Mouse (Mus musculus): ENCODE measurements around the gene Slc24a3. TPM values are rescaled to one million over a fixed set of nuclear protein-coding genes. Genes with fewer than 3 reads are reported as not detected.

The Slc24a3 gene
- polyA plus RNA-seq, 1 experiment from 2014 or later: 2.3 TPM

GRCm38 (mm10) chr2:145530941-145531353 lies 363.4 kb downstream of the Slc24a3 start:
- H3K27ac ChIP-seq: no peak overlapping the region
- no peak for ATAC-seq (ENCODE audit: insufficient number of reproducible peaks, insufficient read depth, low FRiP score, low TSS enrichment, low read depth)
- H3K4me3 ChIP-seq: no peak overlapping the region
- no peaks in the 10 kb centered on the region for H3K27me3 ChIP-seq
- WGBS: 42% methylated on average over 4 of the region's 4 CpGs
- H3K36me3 ChIP-seq: no peaks in the 10 kb centered on the region
- H3K4me1 ChIP-seq: 0 out of 2 replicates have a peak, but pooled peaks cover 4% of the 10 kb centered on the region
- no peak overlapping the region for H3K9ac ChIP-seq
- H3K4me2 ChIP-seq: no peak overlapping the region
- no peaks in the 10 kb centered on the region for H3K9me3 ChIP-seq

DNA sequence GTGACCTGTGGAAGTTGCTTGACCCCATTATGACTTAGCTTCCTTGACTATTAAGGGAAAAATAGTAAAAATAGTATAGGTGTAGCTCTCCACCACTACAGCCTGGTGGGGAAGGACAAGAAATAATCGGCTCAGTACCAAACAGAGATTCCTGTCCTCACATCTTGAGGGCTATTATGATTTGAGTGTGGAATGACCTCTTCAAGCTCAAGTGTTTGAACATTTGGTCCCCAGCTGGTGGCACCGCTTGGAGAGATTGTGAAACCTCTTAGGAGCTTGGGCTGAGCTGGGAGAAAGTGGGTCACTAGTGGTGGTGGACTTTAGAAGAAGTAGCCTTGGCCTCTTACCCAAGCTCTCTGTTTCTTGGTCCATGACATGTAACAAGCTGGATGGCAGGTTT lies 365.5 kb downstream of the Slc24a3 start:
- H3K4me3 ChIP-seq: no peak overlapping the region
- ATAC-seq (ENCODE audit: insufficient number of reproducible peaks, insufficient read depth, low FRiP score, low TSS enrichment, low read depth): no peak
- no peak overlapping the region for H3K4me2 ChIP-seq
- no peak overlapping the region for H3K27ac ChIP-seq
- 0 out of 2 replicates have a peak, but pooled peaks cover 4% of the 10 kb centered on the region for H3K4me1 ChIP-seq
- no peaks in the 10 kb centered on the region for H3K9me3 ChIP-seq
- no peaks in the 10 kb centered on the region for H3K27me3 ChIP-seq
- H3K9ac ChIP-seq: no peak overlapping the region
- 85% methylated on average over 2 of the region's 2 CpGs for WGBS
- no peaks in the 10 kb centered on the region for H3K36me3 ChIP-seq

- Histone ChIP-seq H3K27ac (no peak overlapping the region), H3K4me3 (no peak overlapping the region), H3K36me3 (no peaks in the 10 kb centered on the region), H3K27me3 (no peaks in the 10 kb centered on the region), H3K9me3 (no peaks in the 10 kb centered on the region), H3K4me1 (0 out of 2 replicates have a peak, but pooled peaks cover 4% of the 10 kb centered on the region), H3K4me2 (no peak overlapping the region), H3K9ac (no peak overlapping the region)
- WGBS: 82% methylated on average over 4 of the region's 4 CpGs
- ATAC-seq (ENCODE audit: insufficient number of reproducible peaks, insufficient read depth, low FRiP score, low TSS enrichment, low read depth): no peak
Observed at GRCm38 (mm10) chr2:145535307-145535706, 367.8 kb downstream of the Slc24a3 start.

DNA sequence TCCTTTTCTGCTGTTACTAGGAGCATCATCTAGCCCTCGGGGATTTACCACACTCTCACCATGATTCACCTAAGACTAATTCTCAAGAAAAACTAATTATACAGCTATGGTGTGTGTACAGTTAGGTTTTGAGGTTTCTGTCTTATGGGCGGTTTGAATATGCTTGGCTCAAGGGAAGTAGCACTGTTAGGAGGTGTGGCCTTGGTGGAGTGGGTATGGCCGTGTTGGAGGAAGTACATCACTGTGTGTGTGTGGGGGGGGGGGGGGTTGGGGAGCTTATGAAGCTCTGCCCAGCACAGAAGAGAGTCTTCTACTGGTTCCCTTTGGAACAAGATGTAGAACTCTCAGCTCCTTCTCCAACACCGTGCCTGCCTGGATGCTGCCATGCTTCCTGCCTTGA lies 368.2 kb downstream of the Slc24a3 start:
- Histone ChIP-seq H3K27me3 (no peaks in the 10 kb centered on the region), H3K4me1 (0 out of 2 replicates have a peak, but pooled peaks cover 4% of the 10 kb centered on the region), H3K9ac (no peak overlapping the region), H3K27ac (no peak overlapping the region), H3K4me2 (no peak overlapping the region), H3K9me3 (no peaks in the 10 kb centered on the region), H3K4me3 (no peak overlapping the region), H3K36me3 (no peaks in the 10 kb centered on the region)
- no peak for ATAC-seq (ENCODE audit: insufficient number of reproducible peaks, insufficient read depth, low FRiP score, low TSS enrichment, low read depth)
- 85% methylated on average over 4 of the region's 4 CpGs for WGBS

DNA sequence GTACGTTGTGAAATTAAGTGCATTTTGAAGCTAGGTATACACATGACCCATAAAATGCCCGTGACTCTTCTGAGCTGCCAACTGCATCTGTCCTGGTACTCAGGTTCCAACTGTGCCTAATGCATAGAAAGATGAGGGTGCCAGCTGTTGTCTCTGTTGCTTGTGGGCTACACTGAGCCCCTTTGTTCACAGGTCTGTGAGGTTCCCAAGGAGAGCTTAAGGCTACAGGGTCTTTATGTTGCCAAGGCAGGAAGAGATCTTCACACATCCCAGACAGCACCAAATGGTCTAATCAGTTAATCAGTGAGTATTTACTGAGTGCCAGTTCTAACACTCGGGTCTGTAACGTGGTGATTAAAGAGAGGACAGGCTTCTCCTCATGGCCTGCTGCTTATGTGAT lies 369.4 kb downstream of the Slc24a3 start:
- WGBS: 62% methylated on average over 4 of the region's 4 CpGs
- Histone ChIP-seq H3K36me3 (no peaks in the 10 kb centered on the region), H3K4me3 (no peak overlapping the region), H3K27me3 (no peaks in the 10 kb centered on the region), H3K27ac (no peak overlapping the region), H3K9me3 (no peaks in the 10 kb centered on the region), H3K4me2 (no peak overlapping the region), H3K4me1 (no peaks in the 10 kb centered on the region), H3K9ac (no peak overlapping the region)
- ATAC-seq (ENCODE audit: insufficient number of reproducible peaks, insufficient read depth, low FRiP score, low TSS enrichment, low read depth): no peak

DNA sequence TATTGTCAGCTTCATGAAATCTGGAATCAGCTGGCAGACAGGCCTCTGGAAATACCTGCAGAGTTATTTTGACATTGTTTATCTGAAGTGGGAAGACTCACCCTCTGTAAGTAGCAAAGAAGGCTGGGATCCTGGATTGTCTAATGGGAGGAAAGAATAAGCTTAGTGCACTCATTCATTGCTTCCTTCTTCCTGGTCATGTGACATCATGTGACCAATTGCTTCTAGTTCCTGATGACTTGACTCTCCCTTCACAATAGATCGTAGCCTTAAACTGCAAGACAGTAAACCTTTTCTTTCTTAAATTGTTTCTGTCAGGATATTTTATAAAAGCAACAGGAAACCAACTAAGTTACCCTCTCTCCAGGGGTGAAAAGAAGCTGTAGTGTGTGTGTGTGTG lies 374.1 kb downstream of the Slc24a3 start:
- H3K9me3 ChIP-seq: no peaks in the 10 kb centered on the region
- 65% methylated on average over 1 of the region's 1 CpGs for WGBS
- no peak for ATAC-seq (ENCODE audit: insufficient number of reproducible peaks, insufficient read depth, low FRiP score, low TSS enrichment, low read depth)

GRCm38 (mm10) chr2:145546071-145546470 lies 378.5 kb downstream of the Slc24a3 start:
- Histone ChIP-seq H3K9me3 (no peaks in the 10 kb centered on the region), H3K36me3 (no peaks in the 10 kb centered on the region), H3K27me3 (no peaks in the 10 kb centered on the region), H3K4me2 (no peak overlapping the region), H3K9ac (no peak overlapping the region), H3K4me1 (no peaks in the 10 kb centered on the region), H3K27ac (no peak overlapping the region), H3K4me3 (no peak overlapping the region)
- 78% methylated on average over 3 of the region's 3 CpGs for WGBS
- no peak for ATAC-seq (ENCODE audit: insufficient number of reproducible peaks, insufficient read depth, low FRiP score, low TSS enrichment, low read depth)

More for the DNA sequence above, 374.1 kb downstream of the Slc24a3 start:
- no peaks in the 10 kb centered on the region for H3K4me1 ChIP-seq
- no peak overlapping the region for H3K4me2 ChIP-seq
- H3K27ac ChIP-seq: no peak overlapping the region
- no peaks in the 10 kb centered on the region for H3K36me3 ChIP-seq
- H3K9ac ChIP-seq: no peak overlapping the region
- H3K4me3 ChIP-seq: no peak overlapping the region
- H3K27me3 ChIP-seq: no peaks in the 10 kb centered on the region

DNA sequence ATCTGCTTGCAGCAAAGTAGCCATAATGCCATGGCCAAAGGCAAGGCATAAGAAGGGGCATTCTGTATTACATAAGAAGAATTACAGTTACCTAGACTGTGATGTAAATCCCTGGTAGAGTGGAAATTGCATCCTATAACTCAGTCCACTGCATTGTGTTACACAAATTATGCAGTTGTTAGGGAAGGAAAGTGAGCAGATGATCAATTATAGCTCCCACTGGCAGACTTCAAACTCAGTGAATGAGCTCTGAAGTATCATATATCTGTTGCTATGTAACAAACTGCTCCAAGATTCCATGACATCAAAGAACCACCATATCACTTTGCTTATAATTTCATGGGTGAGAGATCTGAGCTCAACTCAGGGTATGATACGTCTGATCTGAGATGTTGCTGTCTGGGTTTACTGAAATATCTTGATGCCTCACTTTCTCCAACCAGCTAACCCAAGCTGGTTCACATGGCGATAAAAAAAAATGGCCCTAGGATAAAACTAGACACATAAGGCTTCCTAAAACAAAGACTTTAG lies 387.2 kb downstream of the Slc24a3 start:
- no peak overlapping the region for H3K4me3 ChIP-seq
- WGBS: 59% methylated on average over 2 of the region's 2 CpGs
- no peak overlapping the region for H3K27ac ChIP-seq
- no peaks in the 10 kb centered on the region for H3K4me1 ChIP-seq
- no peak overlapping the region for H3K4me2 ChIP-seq
- H3K27me3 ChIP-seq: no peaks in the 10 kb centered on the region
- no peaks in the 10 kb centered on the region for H3K36me3 ChIP-seq
- H3K9ac ChIP-seq: no peak overlapping the region
- ATAC-seq (ENCODE audit: insufficient number of reproducible peaks, insufficient read depth, low FRiP score, low TSS enrichment, low read depth): no peak
- H3K9me3 ChIP-seq: no peaks in the 10 kb centered on the region

GRCm38 (mm10) chr2:145555713-145556112 lies 388.2 kb downstream of the Slc24a3 start:
- 90% methylated on average over 2 of the region's 2 CpGs for WGBS
- no peak overlapping the region for H3K9ac ChIP-seq
- H3K27ac ChIP-seq: no peak overlapping the region
- H3K27me3 ChIP-seq: no peaks in the 10 kb centered on the region
- H3K4me1 ChIP-seq: no peaks in the 10 kb centered on the region
- H3K4me3 ChIP-seq: no peak overlapping the region
- ATAC-seq (ENCODE audit: insufficient number of reproducible peaks, insufficient read depth, low FRiP score, low TSS enrichment, low read depth): no peak
- H3K36me3 ChIP-seq: no peaks in the 10 kb centered on the region
- H3K4me2 ChIP-seq: no peak overlapping the region
- H3K9me3 ChIP-seq: no peaks in the 10 kb centered on the region

DNA sequence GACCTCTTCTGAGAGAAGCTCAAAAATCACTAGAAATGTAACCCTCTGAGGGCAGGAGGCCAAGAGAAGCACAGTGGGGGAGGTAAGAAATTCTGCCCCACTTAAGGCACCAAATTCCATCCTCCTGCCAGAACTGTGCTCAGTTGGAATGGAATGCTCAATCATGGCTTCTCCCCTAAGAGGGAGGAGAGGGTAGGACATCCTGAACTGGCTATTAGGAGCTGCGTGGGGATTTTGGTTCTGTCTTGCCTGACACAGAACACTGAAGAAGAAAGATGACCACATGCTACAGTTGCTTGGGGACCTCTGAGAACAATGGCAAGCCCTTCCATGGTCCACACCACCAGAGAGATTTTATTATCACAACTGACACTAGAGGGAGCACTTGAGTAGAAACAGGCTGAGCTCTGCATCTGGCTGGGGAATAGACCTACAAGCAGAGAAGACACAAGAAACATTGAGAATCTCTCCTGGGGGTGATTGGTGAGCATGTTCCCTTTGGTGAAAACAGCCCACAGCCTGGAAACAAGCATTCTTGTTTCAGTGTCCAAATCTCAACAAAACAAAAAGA lies 389.9 kb downstream of the Slc24a3 start:
- Histone ChIP-seq H3K4me2 (no peak overlapping the region), H3K4me1 (no peaks in the 10 kb centered on the region), H3K27me3 (no peaks in the 10 kb centered on the region), H3K36me3 (no peaks in the 10 kb centered on the region), H3K4me3 (no peak overlapping the region), H3K9ac (no peak overlapping the region), H3K9me3 (no peaks in the 10 kb centered on the region), H3K27ac (no peak overlapping the region)
- 31% methylated on average over 1 of the region's 1 CpGs for WGBS
- no peak for ATAC-seq (ENCODE audit: insufficient number of reproducible peaks, insufficient read depth, low FRiP score, low TSS enrichment, low read depth)

DNA sequence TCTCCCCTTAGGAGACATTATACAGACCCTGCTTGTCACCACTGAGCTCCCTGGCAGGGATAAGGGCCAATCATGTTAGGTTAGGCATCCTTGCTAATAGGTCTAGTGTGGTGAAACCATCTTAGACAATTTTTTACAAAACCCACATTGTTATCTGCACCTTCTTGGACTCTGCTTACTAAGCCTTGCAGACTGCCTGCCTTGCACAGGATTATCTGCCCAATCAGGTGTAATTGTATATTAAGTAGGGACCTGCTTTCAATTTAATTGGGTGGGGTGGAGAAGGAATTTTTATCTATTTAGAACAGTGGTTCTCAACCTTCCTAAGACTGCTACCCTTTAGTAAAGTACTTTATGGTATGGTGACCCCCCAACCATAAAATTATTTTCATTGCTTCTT lies 394.9 kb downstream of the Slc24a3 start:
- no peak for ATAC-seq (ENCODE audit: insufficient number of reproducible peaks, insufficient read depth, low FRiP score, low TSS enrichment, low read depth)
- H3K4me1 ChIP-seq: no peaks in the 10 kb centered on the region
- no peak overlapping the region for H3K4me3 ChIP-seq
- H3K27ac ChIP-seq: no peak overlapping the region
- H3K36me3 ChIP-seq: no peaks in the 10 kb centered on the region
- no peak overlapping the region for H3K4me2 ChIP-seq
- H3K9ac ChIP-seq: no peak overlapping the region
- no peaks in the 10 kb centered on the region for H3K27me3 ChIP-seq
- no peaks in the 10 kb centered on the region for H3K9me3 ChIP-seq

DNA sequence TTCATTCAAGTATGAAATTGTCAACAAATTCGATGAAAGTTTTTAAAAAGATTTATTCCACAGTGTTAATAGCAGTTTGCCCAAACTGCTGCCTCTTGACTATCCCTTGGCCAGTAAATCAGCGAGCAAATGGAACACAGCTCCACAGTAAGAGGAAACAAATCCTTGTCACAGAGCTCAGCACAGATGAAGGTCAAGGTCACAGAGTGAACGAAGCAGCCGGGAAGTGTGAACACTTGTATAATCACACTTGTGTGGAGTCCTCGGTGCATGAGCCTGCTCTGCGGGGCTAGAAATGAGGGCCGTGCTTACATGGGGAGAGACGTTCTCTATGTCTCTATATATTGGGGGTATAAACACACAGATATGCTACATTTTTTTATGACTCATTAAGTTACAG lies 397.0 kb downstream of the Slc24a3 start:
- Histone ChIP-seq H3K27ac (no peak overlapping the region), H3K27me3 (no peaks in the 10 kb centered on the region), H3K9ac (no peak overlapping the region), H3K4me1 (no peaks in the 10 kb centered on the region), H3K4me2 (no peak overlapping the region), H3K36me3 (no peaks in the 10 kb centered on the region), H3K9me3 (no peaks in the 10 kb centered on the region), H3K4me3 (no peak overlapping the region)
- 79% methylated on average over 8 of the region's 8 CpGs for WGBS
- ATAC-seq (ENCODE audit: insufficient number of reproducible peaks, insufficient read depth, low FRiP score, low TSS enrichment, low read depth): no peak

Measured in embryonic facial prominence, embryonic 13.5 days (tissue).